Mouse (Mus musculus) heart, postnatal 25 days (tissue): ENCODE data around the gene Gm20388. TPM values are rescaled to one million over a fixed set of nuclear protein-coding genes. Genes with fewer than 3 reads are reported as not detected.
"Not testable (repeated sequence)": the region's sequence is repeated elsewhere in the genome, so short reads cannot be mapped to it uniquely, and the experiment has no call there.

ENCODE experiments used
- DNase-seq: peaks from one replicate; pipeline ENCODE4 v3.0.0; 2022; ENCODE audit warnings: low spot score
- intact Hi-C: fragments of 180-260 bp; cut with DNase I; formaldehyde crosslinking; loops from one replicate; pipeline ENCODE4 v1.15.1; 2025
- total RNA-seq, 2 experiments: library from RNA; stranded (reverse); gene quantifications; 2 replicates each; pipeline ENCODE4 v1.2.3; 2021

Gm20388 gene
- total RNA-seq, 2 experiments from 2014 or later = 2.7 TPM; not detected in 1

- intact Hi-C loops = no loop called here
- no peak for DNase-seq
Observed at GRCm38 (mm10) chr8:123989128-123989527, 4078.5 kb downstream of the Gm20388 start.

- no peak for DNase-seq
- intact Hi-C loops = no loop called here
Observed at GRCm38 (mm10) chr8:123990277-123991049, 4079.8 kb downstream of the Gm20388 start.

GRCm38 (mm10) chr8:123992587-123992986 is 4081.9 kb downstream of the Gm20388 start:
- intact Hi-C loops = no loop called here
- no peak for DNase-seq

- DNase-seq = no peak
- intact Hi-C loops = no loop called here
Observed at GRCm38 (mm10) chr8:123993597-123993996, 4083.0 kb downstream of the Gm20388 start.

- intact Hi-C loops = no loop called here
Observed at GRCm38 (mm10) chr8:123993997-123994396, 4083.4 kb downstream of the Gm20388 start.

GRCm38 (mm10) chr8:123999568-123999967 is 4088.9 kb downstream of the Gm20388 start:
- DNase-seq = no peak
- intact Hi-C loops = no loop called here

More at GRCm38 (mm10) chr8:123993997-123994396, 4083.4 kb downstream of the Gm20388 start:
- no peak for DNase-seq

- intact Hi-C loops = no loop called here
- DNase-seq = no peak
Observed at GRCm38 (mm10) chr8:124002546-124003108, 4092.0 kb downstream of the Gm20388 start.

GRCm38 (mm10) chr8:124007829-124008228 is 4097.2 kb downstream of the Gm20388 start:
- intact Hi-C loops = no loop called here
- no peak for DNase-seq

GRCm38 (mm10) chr8:124011580-124011979 is 4100.9 kb downstream of the Gm20388 start:
- intact Hi-C loops = no loop called here
- DNase-seq = no peak

GRCm38 (mm10) chr8:124011989-124012586 is 4101.4 kb downstream of the Gm20388 start:
- intact Hi-C loops = no loop called here
- no peak for DNase-seq

GRCm38 (mm10) chr8:124014299-124014698 is 4103.7 kb downstream of the Gm20388 start:
- intact Hi-C loops, DNase-seq: not testable (repeated sequence)

GRCm38 (mm10) chr8:124014751-124015150 is 4104.1 kb downstream of the Gm20388 start:
- no peak for DNase-seq
- intact Hi-C loops = no loop called here

GRCm38 (mm10) chr8:124019782-124020181 is 4109.1 kb downstream of the Gm20388 start:
- intact Hi-C loops = loop anchor here (2.0 kb wide), 1 partner anchor 35 kb away; no protein-coding TSS in a partner anchor
- no peak for DNase-seq

GRCm38 (mm10) chr8:124020439-124021236 is 4110.0 kb downstream of the Gm20388 start:
- intact Hi-C loops = loop anchor here (2.0 kb wide), 1 partner anchor 36 kb away; no protein-coding TSS in a partner anchor
- no peak for DNase-seq

- intact Hi-C loops = loop anchor here (2.0 kb wide), 1 partner anchor 37 kb away; no protein-coding TSS in a partner anchor
- peak; percentile 85 for DNase-seq
Observed at GRCm38 (mm10) chr8:124021237-124022227, 4110.9 kb downstream of the Gm20388 start, which contains the start of the genes Taf5l and Urb2. Gene Taf5l, minus strand, starts transcription at chr8:124021397. Gene Urb2, plus strand, starts transcription at chr8:124021508.

GRCm38 (mm10) chr8:124026265-124026664 is 4115.6 kb downstream of the Gm20388 start:
- DNase-seq, intact Hi-C loops: not testable (repeated sequence)

GRCm38 (mm10) chr8:124027831-124028230 is 4117.2 kb downstream of the Gm20388 start:
- intact Hi-C loops = no loop called here
- DNase-seq = no peak

- intact Hi-C loops = no loop called here
Observed at GRCm38 (mm10) chr8:124033400-124033799, 4122.8 kb downstream of the Gm20388 start.

GRCm38 (mm10) chr8:124038121-124038520 is 4127.5 kb downstream of the Gm20388 start:
- no peak for DNase-seq
- intact Hi-C loops = no loop called here

More at GRCm38 (mm10) chr8:124033400-124033799, 4122.8 kb downstream of the Gm20388 start:
- DNase-seq = no peak
